Mouse (Mus musculus) embryonic fibroblast, embryonic 13.5 days (primary cell): ENCODE measurements at regions not wholly inside any gene's neighbourhood (a gene's known extent, or its start where the extent isn't known, plus 50 kb on each side); places are given as distances from the start of the nearest gene placed in this dataset.

Source experiments
- CTCF ChIP-seq: IDR thresholded peaks from 2 replicates; pipeline ENCODE4 v1.5.1; 2011; ENCODE audit warnings: mild to moderate bottlenecking, control low read depth, low read length, moderate library complexity, borderline replicate concordance; ENCODE audit not compliant: insufficient read depth
- POLR2A ChIP-seq: IDR thresholded peaks from 2 replicates; pipeline ENCODE4 v1.6.1; 2011; ENCODE audit warnings: low read depth, mild to moderate bottlenecking, control low read depth, low read length, moderate library complexity

DNA sequence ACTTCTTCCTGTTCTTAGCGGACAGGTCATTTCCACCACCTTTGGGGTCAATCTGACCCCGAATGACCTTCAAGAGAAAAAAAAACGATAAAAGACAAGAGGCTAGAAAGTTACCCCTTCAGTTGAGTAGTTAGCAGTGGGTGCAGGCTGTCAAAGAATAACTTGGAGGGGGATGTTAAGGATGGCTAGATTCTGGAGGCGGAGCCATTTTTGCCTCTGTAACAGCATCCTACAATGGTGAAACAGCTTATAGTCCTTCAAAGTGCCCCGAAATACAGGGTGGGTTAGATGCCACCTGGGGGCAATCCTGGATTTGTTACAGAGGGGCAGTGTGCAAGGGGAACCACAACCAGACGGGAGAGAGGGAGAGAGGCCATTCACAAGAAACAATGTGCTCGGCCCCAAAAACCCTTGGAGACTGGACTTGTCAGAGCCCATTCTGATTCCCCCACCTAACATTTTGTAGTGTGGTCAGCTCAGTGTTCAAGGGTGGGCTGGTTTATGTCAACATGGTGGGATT, 79.1 kb downstream of the Cd83 start:
- TF ChIP-seq CTCF (no peak), POLR2A (no peak)
